Mouse (Mus musculus) limb, embryonic 14.5 days (tissue): ENCODE results near the gene Rrp1b. TPM values are rescaled to one million over a fixed set of nuclear protein-coding genes. Genes with fewer than 3 reads are reported as not detected.
A peak's percentile ranks its signal among the peaks of the same experiment; 100 is the strongest.

ENCODE experiments used
- ATAC-seq: fragments of 200-750 bp; cut with Nextera tagmentation; 2 replicates; pipeline ENCODE4 v1.8.0; 2017; ENCODE audit warnings: low read depth, moderate number of reproducible peaks, moderate TSS enrichment; ENCODE audit not compliant: low FRiP score
- DNase-seq: peaks from one replicate; pipeline ENCODE4 v3.0.0-alpha.2; 2015; ENCODE audit warnings: low spot score
- H3K27ac ChIP-seq: fragments of 300-500 bp; sonication (generic); replicated peaks from 2 replicates; pipeline ENCODE4 v1.5.1; 2014; ENCODE audit warnings: low read depth, mild to moderate bottlenecking, low read length, moderate library complexity, mixed read lengths
- H3K27me3 ChIP-seq: fragments of 300-500 bp; sonication (generic); 2 replicates; pipeline ENCODE4 v1.6.1; 2014; ENCODE audit warnings: low read length, mixed read lengths; ENCODE audit not compliant: control insufficient read depth, insufficient read depth
- H3K36me3 ChIP-seq: fragments of 300-500 bp; sonication (generic); 2 replicates; pipeline ENCODE4 v1.6.1; 2014; ENCODE audit warnings: mild to moderate bottlenecking, low read length, moderate library complexity, mixed read lengths; ENCODE audit not compliant: control insufficient read depth, insufficient read depth
- H3K4me1 ChIP-seq: fragments of 300-500 bp; sonication (generic); 2 replicates; pipeline ENCODE4 v1.6.1; 2014; ENCODE audit warnings: antibody characterized with exemption, low read length, mixed read lengths; ENCODE audit not compliant: control insufficient read depth, insufficient read depth
- H3K4me2 ChIP-seq: fragments of 300-500 bp; sonication (generic); replicated peaks from 2 replicates; pipeline ENCODE4 v1.6.1; 2014; ENCODE audit warnings: low read depth, mild to moderate bottlenecking, low read length, moderate library complexity; ENCODE audit not compliant: severe bottlenecking
- H3K4me3 ChIP-seq: fragments of 300-500 bp; sonication (generic); replicated peaks from 2 replicates; pipeline ENCODE4 v1.5.1; 2014; ENCODE audit warnings: low read length
- H3K9ac ChIP-seq: fragments of 300-500 bp; sonication (generic); 2 replicates; pipeline ENCODE4 v1.6.1; 2014; ENCODE audit warnings: mild to moderate bottlenecking, low read depth, low read length, moderate library complexity; ENCODE audit not compliant: severe bottlenecking
- H3K9me3 ChIP-seq: fragments of 300-500 bp; sonication (generic); 2 replicates; pipeline ENCODE4 v1.6.1; 2016; ENCODE audit warnings: low read length; ENCODE audit not compliant: control insufficient read depth
- POLR2A ChIP-seq: fragments of 200-500 bp; IDR thresholded peaks from 2 replicates; pipeline ENCODE4 v1.8.0; 2012; ENCODE audit warnings: inconsistent platforms, mild to moderate bottlenecking, moderate library complexity, borderline replicate concordance; ENCODE audit not compliant: insufficient read depth, insufficient read length; ENCODE audit errors: extremely low read depth
- WGBS: fragments of 180-500 bp; shearing (Covaris S2); extraction: QIAGEN DNeasy Blood & Tissue Kit; methylation state at CpG from one replicate; pipeline ENCODE4 v1.1.7; 2014; 5-methylcytosine and 5-hydroxymethylcytosine counted together
- polyA plus RNA-seq, 2 experiments: library from polyadenylated mRNA; depleted of rRNA in 1 of 2; stranded (reverse) in 1 of 2; unstranded in 1 of 2; fragments of >200 nt; fragmentation: Nextera tagmentation in 1 of 2; extraction: Ambion mirVana in 1 of 2; gene quantifications; 2 replicates each; pipeline versions ENCODE4 v1.2.1 to v1.2.3; 2012 to 2014

The Rrp1b gene
- polyA plus RNA-seq, 2 experiments: 36.2 to 57.4 TPM

DNA sequence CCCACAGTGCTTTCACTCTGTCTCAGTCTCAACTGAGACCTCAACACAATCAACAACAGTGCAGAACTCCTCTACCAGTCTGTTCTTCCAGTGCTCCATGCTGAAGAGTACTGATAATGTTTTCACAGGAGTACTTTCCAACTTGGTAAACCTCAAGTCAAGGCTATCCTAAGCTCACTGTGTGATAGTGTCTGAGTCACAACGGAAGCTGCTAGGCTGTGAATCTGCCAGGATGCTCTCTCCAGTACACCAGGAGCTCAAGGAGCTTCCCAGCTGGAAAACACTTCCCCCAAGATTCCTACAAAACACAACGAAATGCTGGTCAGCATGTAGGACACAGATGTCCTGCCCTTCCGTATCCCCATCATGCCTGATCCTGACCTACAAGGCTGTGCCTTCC, 7.6 kb upstream of the Rrp1b start:
- TF ChIP-seq POLR2A: no peak
- 82% methylated on average over 3 of the region's 3 CpGs for WGBS
- H3K4me2 ChIP-seq: no peak overlapping the region
- no peak overlapping the region for H3K9ac ChIP-seq
- no peaks in the 10 kb centered on the region for H3K36me3 ChIP-seq
- no peaks in the 10 kb centered on the region for H3K27me3 ChIP-seq
- no peak for DNase-seq
- no peak for ATAC-seq
- no peak overlapping the region for H3K27ac ChIP-seq
- peaks cover 4% of the 10 kb centered on the region; the same call in 1 of the 2 replicates for H3K4me1 ChIP-seq
- H3K4me3 ChIP-seq: no peak overlapping the region
- no peaks in the 10 kb centered on the region for H3K9me3 ChIP-seq

DNA sequence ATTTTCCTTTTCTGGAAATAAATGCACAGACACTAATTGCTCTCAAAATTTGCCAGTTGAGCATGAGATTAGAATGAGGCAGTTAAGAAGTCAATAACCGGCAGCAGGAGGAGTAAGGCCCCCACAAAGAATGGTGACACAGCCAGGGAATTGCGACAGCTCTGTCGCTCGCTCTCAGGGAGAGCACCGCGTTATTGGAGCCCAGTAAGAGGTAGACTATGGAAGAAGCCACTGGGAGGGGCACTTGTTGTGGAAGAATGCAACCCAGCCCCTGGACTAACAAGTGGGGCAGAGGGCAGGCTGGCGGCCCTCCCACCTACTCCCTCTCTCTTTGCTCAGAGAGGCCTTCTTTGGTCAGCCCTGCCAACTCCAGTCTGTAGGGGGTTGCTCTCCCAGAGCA, 4.2 kb upstream of the Rrp1b start:
- ATAC-seq: no peak
- no peak overlapping the region for H3K4me3 ChIP-seq
- no peak overlapping the region for H3K9ac ChIP-seq
- H3K36me3 ChIP-seq: no peaks in the 10 kb centered on the region
- WGBS: 53% methylated on average over 7 of the region's 7 CpGs
- H3K27ac ChIP-seq: no peak overlapping the region
- no peaks in the 10 kb centered on the region for H3K9me3 ChIP-seq
- no peaks in the 10 kb centered on the region for H3K27me3 ChIP-seq
- DNase-seq: no peak
- H3K4me2 ChIP-seq: no peak overlapping the region
- TF ChIP-seq POLR2A: no peak
- H3K4me1 ChIP-seq: peaks cover 4% of the 10 kb centered on the region

DNA sequence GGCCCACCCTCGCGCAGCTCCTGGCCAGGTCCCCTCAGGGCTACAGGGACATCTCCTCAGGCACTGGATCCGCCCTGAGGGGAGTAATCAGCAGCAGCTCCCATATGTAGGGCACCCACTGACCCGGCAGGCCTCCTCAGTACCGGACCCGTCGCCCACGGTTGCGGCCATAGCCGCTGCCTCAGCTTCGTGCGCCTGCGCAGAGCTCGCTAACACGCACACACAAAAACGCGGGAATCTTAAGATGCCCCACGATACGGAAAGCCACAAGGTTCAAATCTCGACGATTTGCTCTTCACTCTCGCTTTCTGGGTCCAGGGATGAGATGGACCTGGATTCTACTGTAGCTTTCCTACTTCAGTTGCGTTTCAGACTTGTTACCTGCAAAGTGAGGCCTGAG, 1.6 kb upstream of the Rrp1b start:
- Histone ChIP-seq H3K27ac (no peak overlapping the region), H3K4me3 (no peak overlapping the region), H3K4me1 (peaks cover 13% of the 10 kb centered on the region), H3K36me3 (no peaks in the 10 kb centered on the region), H3K9ac (no peak overlapping the region), H3K4me2 (no peak overlapping the region), H3K9me3 (no peaks in the 10 kb centered on the region), H3K27me3 (no peaks in the 10 kb centered on the region)
- WGBS: 91% methylated on average over 23 of the region's 23 CpGs
- no peak for ATAC-seq
- no peak for TF ChIP-seq POLR2A
- DNase-seq: no peak

DNA sequence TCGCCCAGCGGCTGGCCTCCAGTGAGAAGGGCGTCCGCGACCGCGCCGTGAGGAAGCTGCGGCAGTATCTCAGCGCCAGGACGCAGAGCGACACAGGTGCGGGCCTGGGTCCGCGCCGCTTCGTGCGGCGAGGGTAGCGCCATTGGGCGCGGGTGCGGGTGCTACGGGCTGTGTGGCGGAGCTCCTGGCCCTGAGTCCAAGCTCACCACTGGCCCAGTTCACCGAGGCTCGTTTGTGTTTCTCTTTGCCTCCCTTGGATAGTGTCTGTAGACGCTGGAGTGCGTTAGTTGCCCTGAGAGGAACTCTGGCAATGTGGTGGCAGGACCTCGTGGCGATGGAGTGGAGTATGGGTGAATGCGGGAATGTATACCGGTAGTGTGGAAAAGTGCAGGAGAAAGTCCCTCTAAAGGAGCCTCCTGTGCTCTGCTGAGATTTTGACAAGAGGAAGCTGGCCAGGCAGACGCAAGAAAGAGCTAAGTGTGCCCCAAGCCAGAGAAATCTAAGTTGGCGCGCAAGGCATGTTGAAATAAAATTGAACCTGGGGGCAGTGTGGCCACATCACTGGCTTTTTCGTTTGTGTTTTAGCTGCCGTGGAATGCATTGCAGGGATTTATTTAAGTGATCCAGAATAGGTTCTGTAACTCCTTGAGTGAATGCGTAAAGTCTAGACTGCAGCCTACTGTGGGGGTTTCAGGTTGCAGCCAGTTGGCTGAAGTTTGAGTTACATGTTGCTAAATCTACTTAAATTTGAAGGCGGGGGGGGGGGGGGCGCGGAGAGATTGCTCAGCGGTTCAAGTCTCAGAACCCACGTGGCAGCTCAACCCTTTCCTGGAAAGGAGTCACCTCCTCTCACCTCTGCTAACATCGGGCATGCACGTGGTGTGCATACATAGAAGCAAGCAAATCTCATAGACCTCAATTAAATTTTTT, 874 bp downstream of the Rrp1b start:
- peak; percentile 47 for ATAC-seq
- Histone ChIP-seq H3K9ac (peak overlapping the region; percentile 70), H3K27me3 (no peaks in the 10 kb centered on the region), H3K27ac (peak overlapping the region; percentile 59), H3K4me2 (peak overlapping the region; percentile 94), H3K36me3 (no peaks in the 10 kb centered on the region; the same call in 1 of the 2 replicates), H3K9me3 (no peaks in the 10 kb centered on the region), H3K4me3 (peak overlapping the region; percentile 65), H3K4me1 (peaks cover 13% of the 10 kb centered on the region)
- DNase-seq: peak; percentile 68
- TF ChIP-seq POLR2A: no peak
- under 1% methylated on average over 46 of the region's 46 CpGs for WGBS

DNA sequence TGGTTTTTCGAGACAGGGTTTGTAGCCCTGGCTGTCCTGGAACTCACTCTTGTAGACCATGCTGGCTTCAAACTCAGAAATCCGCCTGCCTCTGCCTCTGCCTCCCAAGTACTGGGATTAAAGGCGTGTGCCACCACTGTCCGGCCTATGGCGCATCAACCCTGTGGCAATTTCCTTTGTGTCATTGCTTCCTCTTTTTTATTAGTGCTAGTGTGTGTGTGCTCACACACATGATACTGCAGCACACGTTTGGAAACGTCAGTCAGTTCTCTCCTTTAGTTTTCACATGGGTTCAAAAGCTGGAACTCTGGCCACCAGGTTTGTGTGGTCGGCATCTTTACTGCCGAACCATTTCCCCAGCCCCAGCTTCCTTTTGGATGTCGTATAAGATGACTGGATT, 4.4 kb downstream of the Rrp1b start:
- H3K27ac ChIP-seq: no peak overlapping the region
- peaks cover 13% of the 10 kb centered on the region for H3K4me1 ChIP-seq
- WGBS: 74% methylated on average over 10 of the region's 10 CpGs
- H3K27me3 ChIP-seq: no peaks in the 10 kb centered on the region
- no peak for ATAC-seq
- H3K4me3 ChIP-seq: no peak overlapping the region
- no peaks in the 10 kb centered on the region for H3K9me3 ChIP-seq
- H3K36me3 ChIP-seq: no peaks in the 10 kb centered on the region; the same call in 1 of the 2 replicates
- no peak overlapping the region for H3K9ac ChIP-seq
- no peak for DNase-seq
- no peak overlapping the region for H3K4me2 ChIP-seq
- no peak for TF ChIP-seq POLR2A

DNA sequence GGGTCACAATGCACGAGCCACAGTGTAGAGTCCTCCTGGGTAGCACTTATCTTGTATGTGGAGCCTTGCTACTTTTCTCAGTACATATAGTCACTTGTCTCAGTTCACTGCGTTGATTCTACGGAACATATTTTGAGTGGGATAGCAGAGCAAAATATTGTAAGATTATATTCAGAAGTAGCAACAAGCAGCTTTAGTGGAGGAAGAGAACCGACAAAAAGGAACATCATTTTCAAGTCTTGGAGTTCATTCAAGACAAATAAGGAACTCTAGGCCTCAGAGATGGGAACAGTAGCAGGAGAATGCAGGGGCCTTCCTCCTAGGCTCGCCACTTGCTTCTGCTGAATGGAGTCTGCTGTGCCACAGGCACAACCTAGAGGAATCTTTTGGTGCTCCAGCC, 10.6 kb downstream of the Rrp1b start:
- Histone ChIP-seq H3K4me2 (no peak overlapping the region), H3K36me3 (peaks cover 57% of the 10 kb centered on the region), H3K27me3 (no peaks in the 10 kb centered on the region), H3K9me3 (no peaks in the 10 kb centered on the region), H3K27ac (no peak overlapping the region), H3K4me3 (no peak overlapping the region), H3K4me1 (no peaks in the 10 kb centered on the region), H3K9ac (no peak overlapping the region)
- ATAC-seq: no peak
- no peak for DNase-seq
- 94% methylated on average over 5 of the region's 5 CpGs for WGBS
- no peak for TF ChIP-seq POLR2A
